In genomic region chr5:146385989-146386388, GRCm38 (mm10) we compare ENCODE assay signal across 9 mouse cellular contexts. TPM values are rescaled to one million over a fixed set of nuclear protein-coding genes. Genes with fewer than 3 reads are reported as not detected.
DNase-seq lines count a peak whose midpoint lies in the region; ATAC-seq and TF ChIP-seq lines count a peak whose summit lies in the region.
"Had no signal": no experiment of that assay in that cellular context is flagged by ENCODE, and none has a peak within 500 bp of the region (broad histone marks: within the 10 kb centered on the region; RNA-seq: fewer than 3 reads in every experiment).

No protein-coding gene starts in this region.

- 4% methylated on average over 13 of the region's 13 CpGs for WGBS in forebrain, postnatal 0 days
- 4% methylated on average over 13 of the region's 13 CpGs for WGBS in midbrain, embryonic 12.5 days

- H3K9me3 ChIP-seq in forebrain, postnatal 0 days (ENCODE audit: low read length): no peaks in the 10 kb centered on the region
- peaks cover 3% of the 10 kb centered on the region; the same call in 1 of the 2 replicates for H3K9me3 ChIP-seq in midbrain, embryonic 12.5 days

- H3K4me1 ChIP-seq in forebrain, postnatal 0 days (ENCODE audit: insufficient read depth): no peaks in the 10 kb centered on the region
- H3K4me1 ChIP-seq in midbrain, embryonic 12.5 days: peaks cover 7% of the 10 kb centered on the region; the same call in 1 of the 2 replicates

- ATAC-seq in forebrain, postnatal 0 days: no peak
- ATAC-seq in midbrain, embryonic 12.5 days (ENCODE audit: low FRiP score, low read depth): no peak

- H3K27me3 ChIP-seq in forebrain, postnatal 0 days (ENCODE audit: insufficient read depth, low read length): no peaks in the 10 kb centered on the region
- H3K27me3 ChIP-seq in midbrain, embryonic 12.5 days: no peaks in the 10 kb centered on the region

- H3K4me2 ChIP-seq in forebrain, postnatal 0 days (ENCODE audit: low read depth): peak overlapping the region; percentile 61
- H3K4me2 ChIP-seq in midbrain, embryonic 12.5 days (replicated peaks): peak overlapping the region; percentile 68

- no peaks in the 10 kb centered on the region; the same call in 1 of the 2 replicates for H3K36me3 ChIP-seq in forebrain, postnatal 0 days (ENCODE audit: insufficient read depth)
- H3K36me3 ChIP-seq in midbrain, embryonic 12.5 days: 0 out of 2 replicates have a peak, but pooled peaks cover 4% of the 10 kb centered on the region

- peak; percentile 66 for DNase-seq in heart, adult 11 months
- DNase-seq in heart, adult 18-20 months: no peak
- DNase-seq in R1 (ENCODE audit: low read depth, low spot score): peak; percentile 72
- no peak for DNase-seq in forebrain, postnatal 0 days
- no peak for DNase-seq in frontal cortex, postnatal 14 days (ENCODE audit: low spot score in 2 of 2)
- no peak for DNase-seq in right cerebral cortex, postnatal 25 days
- DNase-seq in adrenal gland, postnatal 25 days: no peak

- peak overlapping the region; percentile 31; the same call in 1 of the 2 replicates for H3K9ac ChIP-seq in forebrain, postnatal 0 days
- peak overlapping the region; percentile 50 for H3K9ac ChIP-seq in midbrain, embryonic 12.5 days (replicated peaks)

- no peak overlapping the region for H3K27ac ChIP-seq in forebrain, postnatal 0 days (ENCODE audit: low read depth, low read length)
- H3K27ac ChIP-seq in midbrain, embryonic 12.5 days (replicated peaks): peak overlapping the region; percentile 83; the same call in 1 of the 2 replicates

- TF ChIP-seq CTCF in forebrain, postnatal 0 days (IDR thresholded peaks at IDR 0.05; ENCODE audit: low read depth): no peak

- H3K4me3 ChIP-seq in forebrain, postnatal 0 days (ENCODE audit: low read depth, low read length): peak overlapping the region; percentile 70
- peak overlapping the region; percentile 71 for H3K4me3 ChIP-seq in midbrain, embryonic 12.5 days
- H3K4me3 ChIP-seq: myocyte had no signal

RNA-seq across cellular contexts. Expression of gene Wasf3, which starts 1.2 kb away (rescaled TPM):
- total RNA-seq in heart, adult 18-20 months (2021): under 1 TPM; 0.40 to 0.49 TPM
- total RNA-seq in forebrain, postnatal 0 days (2014; rRNA removed): 26.8 and 33.0 TPM in 2 replicates
- polyA plus RNA-seq in forebrain, postnatal 0 days (2015; fragmentation: Nextera tagmentation; extraction: Ambion mirVana): 11.7 and 14.3 TPM in 2 replicates
- 9.6 and 12.0 TPM in 2 replicates for polyA plus RNA-seq in midbrain, embryonic 12.5 days (2016; fragmentation: Nextera tagmentation; extraction: Ambion mirVana)
- 36.6 and 36.9 TPM in 2 replicates for total RNA-seq in adrenal gland, postnatal 25 days (2021)
- polyA plus RNA-seq: myocyte had no signal

Comparison
In these comparisons a context has a peak if more than half of its experiments do, and no peak if none do; other contexts are left out.
1. DNase-seq: peak in heart, adult 11 months (single experiment) and R1 (single experiment); none in heart, adult 18-20 months (0 of 2), forebrain, postnatal 0 days (single experiment), frontal cortex, postnatal 14 days (0 of 2), right cerebral cortex, postnatal 25 days (single experiment) and adrenal gland, postnatal 25 days (single experiment).
2. RNA of gene Wasf3, which starts 1.2 kb away (total RNA-seq): 36.6 to 36.9 TPM in adrenal gland, postnatal 25 days and 26.8 to 33.0 TPM in forebrain, postnatal 0 days; 0.40 to 0.49 TPM in heart, adult 18-20 months; every median in the first group is over 10 times any median in the second.